Mouse (Mus musculus) CD8-positive naive resting alpha-beta T cell, adult 2 months (primary cell): ENCODE measurements around the gene Gm37240.
"Not testable (repeated sequence)": the region's sequence is repeated elsewhere in the genome, so short reads cannot be mapped to it uniquely, and the experiment has no call there.

Experiments
- DNase-seq, 2 experiments: peaks; one replicate each; pipeline ENCODE4 v3.0.0; 2022; ENCODE audit warnings: low read depth in 2 of 2, low spot score in 2 of 2

Gene Gm37240

DNA sequence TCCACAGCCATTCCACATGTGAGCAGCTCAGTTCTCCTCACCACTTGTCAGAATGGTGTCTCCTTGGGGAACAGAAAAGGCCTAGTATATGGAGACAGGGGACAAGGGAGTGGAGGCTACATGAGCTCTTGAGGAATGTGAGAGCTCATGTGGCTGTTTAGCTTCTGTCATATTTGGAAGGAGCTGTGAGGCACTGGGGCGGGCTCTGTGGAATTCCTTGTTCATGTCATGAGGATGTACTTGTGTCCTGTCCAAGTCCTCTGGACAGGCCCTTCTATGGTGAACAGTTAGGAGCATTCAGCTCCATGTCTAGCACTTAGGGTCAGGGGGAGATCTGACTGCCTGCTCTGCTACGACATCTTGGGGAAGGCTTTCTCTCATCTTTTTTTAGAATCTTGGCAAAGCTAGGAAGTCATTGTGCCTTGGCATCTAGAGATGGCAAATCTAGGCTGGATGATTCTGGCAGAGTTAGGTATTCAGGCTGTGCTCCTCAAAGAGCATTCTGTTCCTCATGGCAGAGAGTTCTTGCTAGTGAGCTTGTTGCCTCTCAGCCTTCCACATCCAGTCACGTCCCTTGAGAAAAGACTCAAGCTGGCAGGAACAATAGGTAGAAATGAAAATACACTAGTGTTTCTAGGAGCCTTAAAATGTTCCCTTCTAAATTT, 297.1 kb downstream of the Gm37240 start:
- no peak for DNase-seq

DNA sequence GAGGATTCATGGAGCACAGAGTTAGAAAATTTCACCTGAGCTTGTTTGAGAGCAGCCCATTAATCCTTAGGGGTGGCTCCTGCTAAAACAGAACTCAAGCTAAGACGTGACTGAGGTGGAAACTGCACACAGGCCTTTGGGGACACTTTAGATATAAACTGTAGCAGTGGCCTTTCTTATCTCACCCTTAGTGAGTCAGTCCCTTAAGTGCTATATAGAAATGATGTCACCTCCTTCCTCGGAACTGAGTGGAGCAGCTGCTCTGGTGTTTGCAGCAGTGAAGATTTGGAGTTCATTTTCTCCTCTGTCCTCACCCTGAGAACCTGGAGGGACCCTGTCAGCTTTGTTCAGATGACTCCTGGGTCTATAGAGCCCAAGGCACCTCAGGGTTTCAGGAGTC, 298.6 kb downstream of the Gm37240 start:
- no peak for DNase-seq

DNA sequence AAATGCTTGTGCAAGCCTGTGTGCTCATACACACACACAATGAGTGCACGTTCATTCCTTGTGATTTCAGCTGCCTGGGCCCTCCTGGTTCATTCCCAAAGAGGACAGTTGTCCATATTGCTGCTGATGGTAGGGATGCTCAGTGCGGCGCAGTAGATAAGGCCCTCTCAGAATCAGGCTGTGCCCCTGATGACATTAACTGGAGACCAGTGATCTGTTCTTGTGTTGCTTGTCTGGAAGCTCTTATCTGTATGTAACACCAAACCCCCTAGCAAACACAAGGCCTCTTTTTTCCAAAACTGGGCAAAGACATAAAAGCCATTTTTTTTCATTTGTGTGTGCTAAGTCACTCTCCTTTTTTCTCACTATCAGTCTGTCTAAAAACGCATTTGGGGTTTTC, 302.4 kb downstream of the Gm37240 start:
- DNase-seq = no peak

DNA sequence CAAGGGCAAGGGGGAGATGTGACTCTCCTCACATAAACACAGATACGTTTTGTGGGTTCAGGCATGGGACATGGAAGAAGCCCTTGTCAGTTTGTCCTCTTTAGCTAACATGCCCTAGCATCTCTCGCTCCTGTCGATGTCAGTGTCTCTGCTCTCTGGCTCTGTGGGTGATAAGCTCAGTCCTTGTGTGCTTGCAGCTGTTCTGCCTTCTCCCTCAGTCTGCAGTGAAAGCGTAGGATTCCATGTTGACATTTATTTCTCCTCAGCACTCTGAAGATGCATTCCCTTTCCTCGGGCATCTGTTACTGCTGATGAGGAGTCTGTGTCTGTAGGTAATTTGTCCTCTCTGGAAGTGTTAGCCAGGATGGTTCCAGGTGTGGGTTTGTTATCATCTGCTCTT, 304.1 kb downstream of the Gm37240 start:
- no peak for DNase-seq

DNA sequence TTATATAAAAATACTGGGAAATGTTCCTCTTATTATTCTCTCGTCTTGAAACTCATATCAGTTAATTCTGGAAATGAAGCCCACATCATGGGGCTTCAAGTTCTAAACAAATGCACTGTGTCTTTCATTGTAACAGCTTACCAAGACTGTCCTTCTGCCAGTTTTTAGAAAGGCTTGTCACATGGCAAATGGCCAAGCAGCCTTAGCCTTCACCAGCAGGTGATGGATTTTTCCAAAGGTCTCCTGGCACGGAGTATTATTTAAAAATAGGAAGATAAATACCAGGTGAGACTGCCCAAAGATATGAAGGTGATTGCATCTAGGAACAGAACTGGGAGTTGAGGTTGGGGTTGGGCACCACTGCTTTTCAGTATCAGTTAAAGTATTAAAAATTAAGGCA, 304.6 kb downstream of the Gm37240 start:
- DNase-seq = no peak

DNA sequence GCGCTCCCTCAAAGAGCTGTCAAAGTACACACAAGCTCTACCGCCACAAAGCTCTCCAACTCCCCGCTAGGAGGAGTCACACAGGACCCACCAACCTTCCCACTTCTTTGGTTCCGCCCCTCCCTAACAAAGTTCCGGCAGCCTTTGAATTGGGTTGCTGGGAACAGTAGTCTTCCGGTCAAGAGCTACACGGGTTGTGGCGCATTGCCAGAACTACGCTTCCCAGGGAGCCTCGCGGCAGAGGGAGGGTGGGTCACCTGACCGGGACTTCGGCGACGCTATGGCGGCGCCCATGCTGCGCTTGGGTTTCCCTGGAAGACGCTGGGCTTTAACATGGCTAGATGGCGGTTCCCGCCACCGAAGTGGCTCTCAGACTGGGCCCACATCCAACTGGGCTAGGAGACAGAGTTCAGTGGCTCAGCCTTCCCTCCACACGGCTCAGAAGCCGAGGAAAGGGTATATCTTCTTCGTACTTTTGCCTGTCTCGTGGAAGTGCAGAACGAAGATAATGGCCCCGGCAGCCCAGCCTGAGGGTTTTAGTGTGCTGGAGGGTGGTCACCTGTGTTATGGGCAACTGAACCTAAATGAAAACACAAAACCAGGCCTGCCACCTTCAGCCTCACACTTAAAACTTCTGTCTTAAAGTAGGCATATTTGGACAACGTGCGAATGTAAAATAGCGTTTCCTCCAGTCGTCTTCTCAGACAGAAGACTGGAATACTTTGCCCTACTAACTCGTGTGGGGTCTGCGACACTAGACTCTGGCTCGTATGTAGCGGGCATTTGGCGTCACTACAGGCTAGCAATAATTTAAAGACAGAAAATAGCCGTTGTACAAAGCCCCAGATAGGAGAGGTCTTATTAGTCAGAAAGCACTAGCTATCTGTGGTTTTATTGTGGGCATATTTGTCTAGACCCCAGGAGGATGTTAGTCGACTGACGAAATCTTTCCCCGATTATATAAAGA, 313.2 kb downstream of the Gm37240 start, which contains the start of gene Gatb:
Gene Gatb (plus strand): TSS at position 256 of the 967 bp plus-strand sequence.
- DNase-seq = peak; percentile 95 to 96

DNA sequence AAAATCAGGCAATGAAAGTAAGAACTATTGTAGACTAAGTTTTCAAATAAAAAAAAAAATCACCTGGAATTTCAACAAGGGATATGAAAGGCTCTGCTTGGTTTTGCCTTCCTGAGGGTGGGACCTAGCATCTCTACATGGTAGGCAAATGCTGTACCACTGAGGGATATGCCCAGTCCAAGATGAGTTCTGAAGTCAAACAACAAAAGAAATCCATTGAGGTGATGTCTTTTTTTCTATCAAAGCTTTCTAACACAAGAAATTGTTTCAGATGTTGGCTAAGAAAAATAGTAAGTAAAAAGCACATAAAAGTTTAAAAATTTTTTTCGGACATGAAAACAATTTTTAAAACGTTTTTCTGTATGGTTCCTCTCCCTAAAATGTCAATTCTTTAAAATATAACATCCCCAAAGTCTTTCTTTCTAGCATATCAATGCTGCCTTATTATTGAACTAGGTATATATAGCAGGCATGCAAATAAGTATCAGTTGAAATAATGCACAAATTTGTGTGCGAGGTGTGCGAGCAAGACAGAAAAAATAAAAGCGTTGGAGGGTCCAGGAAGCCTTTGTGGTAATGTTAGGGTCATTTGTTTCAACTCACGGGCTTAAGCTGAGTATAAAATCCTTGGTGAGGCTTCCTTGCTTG, 314.0 kb downstream of the Gm37240 start:
- no peak for DNase-seq

DNA sequence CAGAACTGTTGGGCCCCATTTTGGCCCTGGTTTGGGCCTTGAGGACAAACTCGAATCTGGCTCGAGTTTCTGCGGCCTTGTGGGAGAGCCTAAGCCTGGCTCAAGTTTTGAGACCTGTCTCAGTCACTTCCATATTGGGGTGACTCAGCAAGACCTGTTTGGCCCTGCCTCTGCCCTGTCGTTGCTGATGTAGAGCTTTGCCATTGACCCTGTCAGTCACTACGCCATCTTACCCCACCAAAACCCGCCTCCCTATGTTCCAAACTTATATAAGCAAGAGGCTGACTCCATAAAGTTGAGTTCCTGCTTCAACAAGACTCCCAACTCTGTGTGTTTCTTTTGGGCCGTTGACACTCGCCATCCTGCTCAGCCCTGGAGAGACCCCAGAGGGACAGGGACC, 314.8 kb downstream of the Gm37240 start:
- not testable (repeated sequence) for DNase-seq

DNA sequence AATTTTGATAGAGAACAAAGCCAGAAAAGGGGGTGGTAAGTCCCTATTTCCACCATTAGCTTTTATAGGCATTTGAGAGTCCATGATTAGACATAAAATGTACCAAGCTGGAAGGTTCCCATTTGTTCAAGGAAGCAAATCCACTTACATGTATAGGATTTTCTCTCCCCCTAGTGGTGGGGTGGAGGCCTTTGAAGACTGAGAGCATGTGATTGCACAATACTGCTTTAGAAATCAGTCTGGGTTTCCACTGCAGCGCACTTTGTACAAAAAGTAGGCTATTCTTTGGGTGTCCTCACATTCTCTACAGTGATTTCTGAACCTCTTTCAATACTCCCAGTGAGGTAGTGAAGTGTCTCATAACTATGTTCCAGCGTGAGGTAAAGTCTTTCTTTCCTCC, 316.0 kb downstream of the Gm37240 start:
- peak in 1 of 2 experiments; percentile 12 for DNase-seq

DNA sequence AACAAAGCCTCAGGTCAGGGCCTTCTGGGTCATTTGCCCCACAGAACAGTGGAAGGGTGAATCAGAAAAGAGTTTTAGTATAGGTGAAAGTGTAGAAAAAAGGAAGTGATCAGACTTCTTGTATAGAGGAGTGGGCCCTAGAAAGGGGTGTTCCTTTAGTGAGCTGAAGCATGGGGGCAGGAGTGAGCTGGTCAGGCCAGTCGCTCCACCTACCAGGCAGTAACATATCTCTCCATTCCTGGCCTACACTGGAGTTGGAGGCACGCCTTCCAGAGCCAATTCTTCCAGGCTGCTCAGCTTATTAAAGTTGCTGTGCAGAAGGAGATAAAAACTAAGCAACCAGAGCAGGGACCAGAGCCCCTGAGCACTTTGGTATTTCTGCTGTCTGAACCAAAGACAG, 322.7 kb downstream of the Gm37240 start:
- DNase-seq = no peak

DNA sequence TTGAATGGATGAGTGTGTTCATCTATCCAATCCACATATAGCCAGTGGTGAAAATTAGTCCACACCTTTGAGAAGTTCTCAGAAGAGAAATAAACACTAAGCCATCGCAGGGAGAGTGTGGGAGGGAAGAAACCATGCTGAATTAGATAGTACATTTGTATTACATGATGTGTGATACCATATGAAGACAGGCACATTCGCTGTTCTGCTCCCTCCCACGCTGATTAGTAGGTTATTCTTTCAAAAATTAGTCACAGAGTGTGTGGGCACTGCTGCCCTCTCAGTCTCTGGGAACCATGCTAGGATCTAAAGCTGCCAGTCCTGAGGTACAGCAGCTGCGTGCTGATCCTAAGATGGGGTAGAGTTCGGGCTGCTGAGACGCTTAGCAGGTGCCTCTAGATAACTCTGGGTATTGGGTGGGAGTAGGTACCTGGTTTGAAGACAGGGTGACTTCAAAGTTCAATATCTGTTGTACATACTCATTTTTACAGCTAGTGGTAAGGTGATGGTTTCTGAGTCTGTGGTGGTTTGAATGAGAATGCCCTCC, 333.5 kb downstream of the Gm37240 start:
- no peak for DNase-seq

DNA sequence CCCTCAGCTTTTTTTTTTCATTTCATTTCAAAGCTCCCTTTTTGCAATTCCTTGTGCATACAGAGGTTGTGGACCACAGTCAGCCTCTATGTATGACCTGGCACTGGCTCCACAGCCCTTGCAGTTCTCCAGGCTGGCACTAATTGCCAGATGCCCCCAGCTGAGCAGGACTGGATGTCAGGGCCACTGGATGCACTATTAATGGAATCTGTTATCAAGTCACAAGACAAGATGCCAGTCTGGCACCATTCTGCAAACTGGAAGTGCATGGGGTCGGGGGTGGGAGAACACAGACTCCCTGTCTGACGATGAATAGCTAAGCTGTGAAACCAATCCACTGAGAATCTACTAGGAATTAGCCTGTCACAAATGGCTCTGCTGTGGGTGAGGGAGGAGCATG, 336.0 kb downstream of the Gm37240 start:
- DNase-seq = no peak

DNA sequence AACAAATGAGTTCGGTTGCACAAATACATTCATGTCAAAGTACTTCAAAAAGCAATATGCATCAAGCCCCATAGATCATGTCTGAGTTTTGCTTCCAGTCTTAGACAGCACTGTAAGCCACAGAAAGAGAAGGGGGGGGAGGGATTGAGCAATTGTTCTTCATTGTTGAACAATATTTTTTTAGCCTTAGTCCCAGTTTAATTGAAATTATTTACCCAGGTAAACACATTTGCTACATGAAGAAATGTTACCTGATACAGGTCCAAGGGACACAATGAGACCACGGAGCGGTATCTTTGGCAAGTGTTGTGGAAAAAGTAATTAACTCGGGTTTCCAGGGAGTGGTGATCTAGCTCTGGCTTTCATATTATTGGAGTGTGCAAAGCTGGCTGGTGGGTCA, 337.0 kb downstream of the Gm37240 start:
- DNase-seq = no peak

DNA sequence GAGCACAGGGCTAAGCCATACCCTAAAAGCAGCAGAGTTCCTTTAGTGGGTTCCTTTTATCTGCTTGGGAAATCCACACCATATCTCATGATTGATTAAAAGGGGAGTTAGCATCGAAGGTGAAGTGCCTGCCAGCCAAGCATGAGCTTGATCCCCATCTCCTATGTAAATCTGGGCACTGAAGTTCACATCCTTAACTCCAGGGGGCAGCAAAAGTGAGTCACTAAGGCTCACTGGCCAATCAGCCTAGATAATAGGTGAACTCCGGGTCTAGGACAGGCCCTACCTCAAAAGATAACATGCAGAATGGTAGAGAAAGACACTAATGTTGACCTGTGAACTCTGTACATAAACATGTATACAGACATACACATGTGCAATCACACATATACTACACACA, 343.7 kb downstream of the Gm37240 start:
- no peak for DNase-seq

DNA sequence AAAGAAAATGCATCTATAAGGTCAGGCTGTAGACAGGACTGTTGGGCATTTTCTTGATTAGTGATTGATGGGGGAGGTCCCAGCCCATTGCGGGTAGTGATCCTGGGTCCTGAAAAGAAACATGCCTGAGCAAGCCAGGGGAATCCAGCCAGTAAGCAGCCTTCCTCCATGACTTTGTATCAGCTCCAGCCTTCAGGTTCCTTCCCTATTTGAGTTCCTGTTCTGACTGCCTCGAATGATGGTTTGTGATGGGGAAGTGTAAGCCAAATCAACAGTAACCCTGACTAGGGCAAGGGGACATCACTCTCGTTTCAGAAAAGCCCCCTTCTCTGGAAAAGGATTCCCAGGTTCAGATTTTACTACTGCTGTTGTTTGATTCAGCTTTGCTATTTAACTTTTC, 344.6 kb downstream of the Gm37240 start:
- DNase-seq = no peak

DNA sequence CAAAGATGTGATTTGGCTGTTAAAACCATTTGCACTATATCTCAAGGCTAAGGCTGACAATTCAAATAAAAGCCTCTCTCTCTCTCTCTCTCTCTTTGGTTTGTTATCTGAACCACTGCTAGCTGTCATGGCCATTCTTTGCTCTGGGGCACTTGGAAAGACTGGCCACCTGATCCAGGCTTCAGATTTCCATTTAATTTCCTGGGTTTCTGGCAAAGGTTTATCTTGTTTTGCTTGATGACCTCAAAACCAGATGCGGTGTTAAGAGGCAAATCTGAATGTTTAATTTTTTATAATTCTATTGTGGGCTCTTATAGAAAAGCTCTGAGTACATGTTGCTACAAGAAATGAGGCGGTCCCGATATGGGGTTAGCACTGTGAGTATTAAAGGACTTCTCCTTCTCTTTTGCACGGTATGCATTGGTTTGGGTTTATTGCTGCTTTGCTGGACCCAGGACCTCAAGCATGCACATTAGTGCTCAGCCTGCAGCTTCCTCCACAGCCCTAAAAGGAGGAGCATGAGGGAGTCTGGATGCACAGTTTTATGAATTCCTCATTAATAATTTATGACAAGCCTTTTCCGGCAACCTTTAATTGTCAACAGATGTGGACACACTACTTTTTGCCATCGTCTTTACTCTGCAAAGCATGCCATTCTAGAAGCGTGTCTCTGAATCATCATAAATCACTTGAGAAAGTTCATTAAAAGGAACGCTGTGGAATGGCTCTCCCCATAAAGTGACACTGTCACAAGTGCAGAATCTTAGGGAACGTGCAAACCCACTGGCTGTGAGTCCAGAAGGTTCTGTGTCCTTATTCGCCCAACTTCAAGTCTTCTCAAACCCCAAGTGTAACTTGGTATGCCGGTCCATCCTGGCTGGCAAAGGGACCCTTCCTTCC, 351.4 kb downstream of the Gm37240 start:
- DNase-seq = no peak

DNA sequence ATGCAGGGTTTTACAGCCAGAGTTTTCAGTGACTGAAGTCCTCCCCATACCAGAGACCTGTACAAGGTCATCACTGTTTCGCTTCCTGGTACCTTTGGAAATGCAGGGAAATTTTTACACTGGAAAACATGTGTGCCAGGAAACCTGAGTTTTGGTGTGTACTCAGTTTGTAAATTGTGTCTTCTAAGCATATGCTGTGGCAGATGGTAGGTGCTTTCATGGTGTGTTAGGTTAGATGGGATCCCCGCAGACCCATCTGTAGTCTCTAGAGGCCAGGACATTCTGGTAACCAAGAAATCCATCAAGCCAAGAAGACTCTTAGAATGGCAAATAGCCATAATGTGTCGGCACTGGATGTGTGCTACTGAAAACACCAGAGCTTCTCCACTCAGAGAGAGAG, 352.3 kb downstream of the Gm37240 start:
- no peak for DNase-seq

DNA sequence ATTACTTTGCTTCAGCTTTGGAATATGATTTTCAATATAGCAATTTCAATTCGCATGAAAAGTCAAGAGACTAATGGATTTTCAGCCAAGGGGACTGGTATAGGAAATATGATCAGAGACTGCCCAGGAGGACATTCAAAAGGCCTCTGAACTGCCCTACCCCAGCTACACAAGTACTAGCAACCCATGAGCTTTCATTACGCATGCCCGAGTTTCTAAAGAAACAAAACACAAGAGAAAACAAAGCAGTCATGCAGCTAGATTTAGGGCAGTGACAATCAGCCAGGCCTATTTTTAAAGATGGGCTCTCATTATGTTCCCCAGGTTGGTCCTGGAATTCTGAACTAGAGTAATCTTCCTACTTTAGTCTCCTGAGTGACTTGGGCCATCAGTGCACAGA, 354.9 kb downstream of the Gm37240 start:
- DNase-seq = no peak

DNA sequence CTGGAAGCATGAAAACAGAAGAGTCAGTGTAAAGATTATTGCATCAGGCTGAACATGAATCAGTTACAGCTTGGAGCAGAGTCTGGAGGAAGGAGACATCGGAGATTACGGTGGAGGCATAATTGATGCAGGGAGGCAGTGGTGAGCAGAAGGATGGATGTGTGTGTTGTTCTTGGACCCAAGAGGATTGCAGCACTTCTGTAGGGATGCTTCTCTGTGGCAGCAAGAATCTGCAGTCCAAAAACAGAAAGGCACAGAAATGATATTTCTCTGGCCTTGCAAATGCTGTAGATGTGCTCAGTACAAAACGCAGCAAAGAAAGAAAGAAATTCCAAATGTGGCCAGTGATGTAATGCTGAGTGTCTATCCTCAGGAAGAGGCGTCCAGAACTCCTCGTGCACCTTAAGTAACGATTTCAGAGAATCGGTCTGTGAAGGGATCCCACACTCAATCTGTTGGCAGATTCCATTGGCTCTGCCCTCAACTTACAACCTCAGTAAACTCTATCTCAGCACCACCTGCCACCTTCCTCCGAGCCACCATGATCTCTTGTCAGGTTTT, 356.6 kb downstream of the Gm37240 start:
- DNase-seq = no peak

DNA sequence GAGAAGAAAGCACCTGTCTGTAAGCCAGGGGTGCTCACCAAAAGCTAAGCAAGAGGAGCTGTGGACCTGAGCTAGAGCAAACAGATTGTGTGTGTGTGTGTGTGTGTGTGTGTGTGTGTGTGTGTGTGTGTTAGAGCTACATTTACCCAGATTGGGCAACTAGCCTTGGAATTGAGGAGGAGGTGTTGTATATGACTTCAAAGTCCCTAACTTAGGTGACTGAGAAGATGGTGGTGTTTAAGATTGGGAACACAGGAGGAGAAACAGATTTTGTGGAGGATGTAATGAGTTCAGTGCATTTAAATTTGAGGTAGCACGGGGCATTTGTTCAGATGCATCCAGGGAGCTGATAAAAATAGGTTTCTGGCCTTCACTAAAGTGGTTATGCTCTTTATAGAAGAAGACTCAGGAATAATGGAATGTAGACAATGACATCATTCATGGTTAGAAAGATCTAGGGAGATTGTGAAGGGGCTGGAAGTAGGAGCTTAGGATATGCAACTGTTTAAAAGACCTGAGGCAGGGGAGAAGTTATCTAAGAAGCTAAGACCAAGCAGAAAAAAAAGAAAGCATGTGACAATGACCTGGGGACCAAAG, 365.9 kb downstream of the Gm37240 start:
- DNase-seq = no peak
